Mouse (Mus musculus): ENCODE measurements around the gene Piezo1.

DNA sequence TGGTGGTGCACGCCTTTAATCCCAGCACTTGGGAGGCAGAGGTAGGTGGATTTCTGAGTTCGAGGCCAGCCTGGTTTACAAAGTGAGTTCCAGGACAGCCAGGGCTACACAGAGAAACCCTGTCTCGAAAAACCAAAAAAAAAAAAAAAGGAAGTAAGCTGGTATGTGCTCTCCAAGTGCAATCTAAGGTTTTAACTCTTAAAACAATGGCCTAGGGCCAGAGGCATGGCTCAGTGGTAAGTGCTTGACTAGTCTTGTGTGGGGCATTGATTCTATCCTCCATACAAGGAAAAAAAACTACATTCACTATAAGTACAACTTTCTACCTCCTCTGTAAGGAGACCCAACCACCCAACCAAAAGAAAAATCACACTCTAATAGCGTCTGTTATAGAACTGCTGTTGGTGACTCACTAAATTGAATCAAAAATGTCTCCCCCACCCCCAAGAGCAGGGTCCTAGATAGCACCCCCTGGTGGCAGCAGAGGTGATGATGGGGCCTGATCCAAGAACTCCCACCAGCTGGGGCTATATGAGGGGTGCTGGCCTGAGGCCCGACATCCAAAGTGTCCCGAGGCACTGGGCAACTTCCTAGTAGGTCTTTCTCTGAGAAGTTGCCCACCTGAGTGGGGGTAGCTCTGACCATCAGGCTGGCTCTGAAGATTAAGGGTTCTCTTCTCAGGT is 91.8 kb downstream of the Piezo1 start:
- TF ChIP-seq TCF12 (IDR thresholded peaks at IDR 0.05; ENCODE audit: insufficient read depth, poor library complexity, severe bottlenecking) = no peak
- TF ChIP-seq POLR2A (IDR thresholded peaks at IDR 0.05; ENCODE audit: insufficient read length, low read depth) = no peak
- TF ChIP-seq E2F4 (IDR thresholded peaks at IDR 0.05; ENCODE audit: insufficient read depth) = no peak
- no peak for TF ChIP-seq SRF (IDR thresholded peaks at IDR 0.05; ENCODE audit: control insufficient read depth, insufficient read length, low read depth)
- no peak for TF ChIP-seq REST (IDR thresholded peaks at IDR 0.05; ENCODE audit: insufficient read depth, insufficient read length)
- no peak for TF ChIP-seq POLR2AphosphoS2 (IDR thresholded peaks at IDR 0.05; ENCODE audit: insufficient read length, low read depth)

Data from myocyte (in vitro differentiated cells).